Mouse (Mus musculus) ZHBTc4 (cell line): ENCODE measurements around the gene Kif13a.

Experiments used
- DNase-seq: peaks from one replicate; pipeline ENCODE4 v3.0.0-alpha.2; 2011; ENCODE audit warnings: low read depth, low spot score

Gene Kif13a

GRCm38 (mm10) chr13:46840676-46841075, 89.0 kb downstream of the Kif13a start:
- DNase-seq, result no peak

- no peak for DNase-seq
Measured at GRCm38 (mm10) chr13:46839236-46839635, 90.4 kb downstream of the Kif13a start.

- DNase-seq, result peak; percentile 29
Measured at GRCm38 (mm10) chr13:46838551-46838950, 91.1 kb downstream of the Kif13a start.

DNA sequence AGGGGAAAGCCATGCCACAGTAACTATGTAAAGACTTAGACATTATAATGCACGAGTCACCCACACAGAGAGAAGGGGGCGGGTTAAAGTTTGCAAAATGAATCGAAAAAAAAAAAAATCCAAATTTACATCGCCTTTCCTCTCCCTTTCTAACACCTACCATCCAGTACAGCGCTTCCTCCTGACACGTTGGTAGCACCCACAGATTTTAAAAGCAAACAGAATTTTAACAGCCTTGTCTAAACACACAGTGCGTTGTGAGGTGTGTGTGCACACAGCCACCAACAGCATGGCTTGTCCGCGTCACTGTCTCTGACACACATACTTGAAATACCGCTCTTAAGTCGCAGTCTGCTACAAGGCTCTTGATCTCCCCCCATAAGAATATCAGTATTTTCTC, 94.3 kb downstream of the Kif13a start:
- DNase-seq, result no peak

GRCm38 (mm10) chr13:46834805-46835204, 94.9 kb downstream of the Kif13a start:
- peak; percentile 42 for DNase-seq

DNA sequence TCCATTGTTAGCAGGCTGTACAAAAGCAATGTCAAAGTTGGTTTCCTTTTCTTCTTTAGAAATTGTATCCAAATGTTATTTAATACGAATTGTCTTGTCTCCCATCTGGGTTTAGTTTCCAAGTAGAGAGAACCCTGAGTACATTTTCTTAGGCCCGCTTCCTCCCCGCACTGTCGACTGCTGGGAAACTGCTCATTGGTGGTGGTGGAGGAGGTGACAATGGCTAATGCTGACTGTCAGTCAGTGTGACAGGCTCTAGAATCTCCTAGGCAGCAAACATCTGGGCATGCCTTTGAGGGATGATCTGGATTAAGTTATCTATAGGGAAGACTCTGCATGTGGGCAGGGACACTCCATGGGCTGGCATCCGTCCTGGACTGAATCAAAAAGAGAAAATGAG, 96.1 kb downstream of the Kif13a start:
- no peak for DNase-seq

GRCm38 (mm10) chr13:46832956-46833355, 96.7 kb downstream of the Kif13a start:
- peak; percentile 79 for DNase-seq

DNA sequence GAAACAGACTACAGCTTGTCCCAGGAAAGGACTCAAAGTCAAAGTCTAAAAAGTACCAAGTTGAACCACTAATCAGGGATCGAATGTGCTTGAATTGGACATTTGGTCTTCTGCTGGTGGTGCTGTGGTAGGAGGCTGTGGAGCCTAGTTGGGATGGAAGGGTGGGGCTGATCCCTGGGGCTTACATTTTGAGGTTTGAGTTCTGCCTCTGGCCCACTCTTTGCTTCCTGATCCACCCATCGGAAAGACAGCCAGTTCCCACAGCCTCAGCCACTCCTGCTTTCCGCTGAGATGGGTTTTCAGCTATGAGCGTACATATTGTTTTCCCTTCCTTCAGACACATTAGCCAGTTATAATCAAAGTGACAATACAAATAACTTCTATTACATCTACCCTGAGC, 106.4 kb downstream of the Kif13a start:
- no peak for DNase-seq

DNA sequence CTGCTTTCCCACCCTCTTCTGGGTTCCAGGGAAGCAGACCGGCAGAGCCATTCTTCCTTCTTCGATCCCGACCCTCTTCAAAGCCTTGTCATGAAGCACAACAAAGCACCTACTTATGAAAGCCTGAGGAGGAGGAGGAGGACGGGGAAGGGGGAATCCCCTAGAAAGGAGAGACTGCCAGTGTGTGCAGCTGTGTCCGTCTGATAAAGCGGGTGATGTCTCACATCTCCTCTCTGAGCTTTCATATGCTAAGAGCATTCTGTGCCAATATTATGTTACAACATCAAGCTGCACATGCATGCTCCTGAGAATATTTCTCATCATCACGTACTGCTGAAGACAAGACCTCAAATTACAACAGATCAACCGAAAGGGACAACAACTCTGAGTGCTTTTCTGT, 107.5 kb downstream of the Kif13a start:
- DNase-seq, result no peak

GRCm38 (mm10) chr13:46819729-46820223, 109.9 kb downstream of the Kif13a start:
- DNase-seq, result no peak

DNA sequence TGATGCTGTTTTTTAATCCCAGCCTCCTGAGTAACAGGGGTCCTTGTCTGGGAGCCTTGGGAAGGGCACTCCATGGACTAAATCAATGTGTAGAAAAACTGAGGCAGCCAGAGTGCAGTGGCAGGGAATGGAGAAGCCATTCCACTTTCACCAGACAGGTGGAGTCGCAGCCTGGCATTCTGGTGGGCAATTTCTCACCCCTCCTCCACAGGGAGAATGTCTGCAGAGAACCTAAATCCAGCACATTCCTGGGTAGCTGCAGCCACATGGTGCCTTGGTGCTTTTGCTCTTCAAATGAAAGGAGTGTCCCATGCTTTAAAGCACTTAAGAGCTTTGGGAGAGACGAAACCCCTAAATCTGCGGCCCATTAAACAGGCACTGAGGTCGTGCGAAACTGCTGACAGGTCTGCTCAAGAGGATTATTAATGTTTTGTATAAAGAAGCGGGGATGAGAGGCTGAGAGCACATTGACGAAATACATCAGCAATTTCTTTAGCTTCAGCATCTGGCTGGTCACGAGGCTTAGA, 110.4 kb downstream of the Kif13a start:
- no peak for DNase-seq

GRCm38 (mm10) chr13:46818374-46818773, 111.3 kb downstream of the Kif13a start:
- DNase-seq, result no peak

DNA sequence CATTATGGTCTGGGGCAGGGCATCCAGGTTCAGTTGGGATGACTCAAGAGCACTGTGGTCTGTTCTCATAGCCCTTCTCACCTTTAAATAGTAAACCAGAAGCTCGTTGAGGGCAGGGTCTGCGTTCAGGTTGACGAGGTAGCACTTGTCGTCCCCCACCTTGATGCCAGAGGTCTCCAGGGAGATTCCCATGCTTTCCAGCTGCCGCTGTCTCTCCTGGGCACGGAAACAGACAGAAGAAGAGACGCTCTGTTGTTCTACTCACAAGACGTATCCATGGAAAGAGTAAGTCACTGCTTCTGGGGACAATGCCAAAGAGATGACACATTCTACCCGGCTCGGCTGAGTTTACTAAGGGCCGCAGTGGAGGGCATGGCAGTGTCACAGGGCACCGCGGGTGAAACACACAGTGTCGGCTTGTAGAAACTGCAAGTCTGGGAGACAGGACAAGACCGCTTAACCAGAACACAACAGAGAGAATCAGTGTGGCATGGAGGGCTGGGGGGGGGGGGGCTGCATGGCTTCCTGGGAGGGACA, 117.0 kb downstream of the Kif13a start:
- no peak for DNase-seq

DNA sequence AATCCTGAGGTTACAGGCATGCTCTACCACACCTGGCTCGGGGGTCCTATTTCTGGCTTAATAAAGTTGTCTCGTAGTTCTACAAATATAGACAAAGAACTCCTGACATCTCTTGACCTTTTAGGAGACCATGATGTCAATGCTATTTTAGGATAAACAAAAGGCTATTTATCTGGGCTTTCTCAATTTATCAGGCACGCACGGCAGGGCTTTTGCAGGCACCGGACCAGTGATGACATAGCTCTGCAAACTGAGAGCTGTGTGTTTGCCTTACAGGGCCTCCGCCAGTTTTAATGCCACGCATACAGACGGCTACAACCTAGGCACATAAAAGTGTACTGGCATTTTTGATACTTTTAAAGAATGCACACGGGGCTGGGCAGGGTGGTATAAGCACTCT, 118.0 kb downstream of the Kif13a start:
- DNase-seq, result no peak

DNA sequence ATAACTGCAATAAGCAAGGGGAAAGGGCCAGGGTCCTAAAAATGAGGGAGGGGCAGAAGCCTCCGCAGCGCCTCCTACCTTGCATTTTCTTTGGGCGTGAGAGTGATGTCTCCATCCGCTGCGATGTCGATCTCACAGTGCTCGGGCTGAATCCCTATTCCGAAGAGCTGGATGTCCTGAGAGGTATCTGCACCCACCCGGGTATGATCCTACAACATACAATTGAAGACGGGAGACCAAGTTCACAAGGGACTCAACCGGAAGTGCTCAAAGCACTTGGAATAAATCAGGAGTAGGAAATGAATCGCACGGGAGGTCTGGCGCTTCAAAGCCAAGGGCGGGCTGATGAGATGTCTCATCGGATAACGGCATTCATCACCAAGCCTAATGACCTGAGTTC, 119.1 kb downstream of the Kif13a start:
- peak; percentile 57 for DNase-seq

DNA sequence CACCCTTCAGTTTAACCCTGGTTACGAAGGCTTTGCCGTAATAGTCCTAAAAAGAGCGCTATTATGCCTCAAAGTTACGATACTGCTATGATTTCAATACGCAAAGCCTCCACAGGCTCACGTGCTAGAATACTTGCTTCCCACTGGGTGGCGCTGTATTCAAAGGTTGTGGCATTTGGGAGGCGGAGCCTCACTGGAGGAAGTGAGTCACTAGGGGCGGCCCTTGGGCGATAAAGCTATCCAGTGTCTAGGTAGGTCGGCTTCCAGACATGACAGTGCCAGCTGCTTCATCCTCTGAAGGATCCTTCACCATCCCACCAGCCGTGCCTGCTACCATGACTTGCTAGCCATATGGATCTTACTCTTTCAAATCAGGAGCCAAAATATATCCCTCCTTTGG, 119.6 kb downstream of the Kif13a start:
- DNase-seq, result peak; percentile 98

GRCm38 (mm10) chr13:46807901-46808300, 121.8 kb downstream of the Kif13a start:
- DNase-seq, result no peak

GRCm38 (mm10) chr13:46801196-46801595, 128.5 kb downstream of the Kif13a start:
- DNase-seq, result no peak

- DNase-seq, result peak; percentile 76
Measured at GRCm38 (mm10) chr13:46798156-46798555, 131.5 kb downstream of the Kif13a start.

- DNase-seq, result no peak
Measured at GRCm38 (mm10) chr13:46796381-46796780, 133.3 kb downstream of the Kif13a start.

DNA sequence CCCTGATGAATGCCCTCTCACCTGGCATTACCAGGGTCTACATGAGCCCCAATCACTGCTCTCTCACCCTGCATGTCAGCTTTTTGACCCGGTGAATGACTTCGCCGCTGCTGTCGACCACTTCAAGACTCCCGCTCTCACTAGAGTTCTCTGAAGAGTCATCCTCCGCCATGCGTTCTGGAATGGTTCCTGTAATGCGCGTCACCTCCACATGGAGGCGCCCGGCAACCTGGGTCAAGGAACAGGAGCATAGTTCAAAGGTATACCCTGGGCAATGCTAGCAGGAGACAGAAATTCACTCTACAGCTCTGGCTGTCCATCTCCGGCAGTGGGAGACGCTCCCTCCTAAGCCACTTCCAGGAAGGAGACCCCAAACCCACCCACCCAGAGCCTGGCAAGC, 135.8 kb downstream of the Kif13a start:
- DNase-seq, result peak; percentile 85

DNA sequence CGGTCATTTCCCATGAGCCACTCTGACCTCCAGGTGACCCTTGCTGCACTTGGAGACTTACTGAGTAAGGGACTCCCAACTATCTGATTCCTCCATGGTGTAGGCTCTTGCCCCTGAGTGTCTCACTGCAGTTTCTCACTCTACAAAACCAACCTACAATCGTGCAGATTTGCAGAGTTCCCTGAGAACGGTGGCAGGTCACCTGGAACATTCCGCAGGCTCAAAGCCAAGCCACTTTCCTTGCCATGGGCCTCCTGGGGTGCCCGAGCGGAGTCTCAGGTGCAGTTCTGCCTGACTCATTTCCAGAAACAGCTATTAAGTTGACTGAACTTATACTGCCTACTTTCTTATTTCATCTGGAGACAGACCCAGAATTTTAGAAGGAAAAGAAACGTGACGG, 141.2 kb downstream of the Kif13a start:
- DNase-seq, result no peak

- no peak for DNase-seq
Measured at GRCm38 (mm10) chr13:46786836-46787235, 142.8 kb downstream of the Kif13a start.

- DNase-seq, result no peak
Measured at GRCm38 (mm10) chr13:46786064-46786561, 143.6 kb downstream of the Kif13a start.
